Mouse (Mus musculus) T-helper 17 cell (primary cell): ENCODE data around the gene Chil3.
"Not testable (repeated sequence)": the region's sequence is repeated elsewhere in the genome, so short reads cannot be mapped to it uniquely, and the experiment has no call there.

Experiments
- in situ Hi-C, 2 experiments: fragments of 300-600 bp; cut with MboI, MseI; formaldehyde crosslinking; loops; 1 replicate in 1 of 2; 2 replicates in 1 of 2; pipeline ENCODE4 v1.15.1; 2025; ENCODE audit warnings: high pct_unique_total_duplicates in 2 of 2

Gene Chil3

GRCm38 (mm10) chr3:106167464-106167863, at the start of gene Chil3:
Chil3 (minus strand) TSS chr3:106167564.
- in situ Hi-C loops: loop anchor here in 1 of 2 experiments (5.0 kb wide), 1 partner anchor 50 kb away; the partner anchor contains the start of gene Chil4

- in situ Hi-C loops: not testable (repeated sequence)
These were observed 30.7 kb upstream of the Chil3 start for GRCm38 (mm10) chr3:106198030-106198429.

GRCm38 (mm10) chr3:106197246-106197645, 29.9 kb upstream of the Chil3 start:
- in situ Hi-C loops: not testable (repeated sequence)

- in situ Hi-C loops: no loop called here
These were observed 28.9 kb upstream of the Chil3 start for GRCm38 (mm10) chr3:106196276-106196675.

- in situ Hi-C loops: no loop called here
These were observed 28.1 kb upstream of the Chil3 start for GRCm38 (mm10) chr3:106195486-106195885.

GRCm38 (mm10) chr3:106187991-106188390, 20.6 kb upstream of the Chil3 start:
- in situ Hi-C loops: loop anchor here in 1 of 2 experiments (10.0 kb wide), 1 partner anchor 1697 kb away; no protein-coding TSS in a partner anchor

GRCm38 (mm10) chr3:106177509-106178189, 10.3 kb upstream of the Chil3 start:
- in situ Hi-C loops: no loop called here

- in situ Hi-C loops: not testable (repeated sequence)
These were observed 7.6 kb upstream of the Chil3 start for GRCm38 (mm10) chr3:106174971-106175370.

GRCm38 (mm10) chr3:106172506-106172905, 5.1 kb upstream of the Chil3 start:
- in situ Hi-C loops: not testable (repeated sequence)

- in situ Hi-C loops: no loop called here
These were observed 3.9 kb upstream of the Chil3 start for GRCm38 (mm10) chr3:106171135-106171731.

- in situ Hi-C loops: no loop called here
These were observed 3.2 kb upstream of the Chil3 start for GRCm38 (mm10) chr3:106170522-106171053.

- in situ Hi-C loops: loop anchor here in 1 of 2 experiments (10.0 kb wide), 1 partner anchor 760 kb away; no protein-coding TSS in a partner anchor
These were observed 13.0 kb downstream of the Chil3 start for GRCm38 (mm10) chr3:106154413-106154812.

- in situ Hi-C loops: no loop called here
These were observed 23.3 kb downstream of the Chil3 start for GRCm38 (mm10) chr3:106144081-106144480.

GRCm38 (mm10) chr3:106131690-106132089, 35.7 kb downstream of the Chil3 start:
- in situ Hi-C loops: no loop called here

- in situ Hi-C loops: loop anchor here in 1 of 2 experiments (5.0 kb wide), 1 partner anchor 178 kb away; no protein-coding TSS in a partner anchor
These were observed 38.4 kb downstream of the Chil3 start for GRCm38 (mm10) chr3:106128807-106129493.

GRCm38 (mm10) chr3:106126999-106127398, 40.4 kb downstream of the Chil3 start:
- in situ Hi-C loops: loop anchor here in 1 of 2 experiments (5.0 kb wide), 1 partner anchor 180 kb away; no protein-coding TSS in a partner anchor

- in situ Hi-C loops: loop anchor here in 1 of 2 experiments (5.0 kb wide), 1 partner anchor 49 kb away; no protein-coding TSS in a partner anchor
These were observed 54.4 kb downstream of the Chil3 start, which contains the start of gene Chia1 for GRCm38 (mm10) chr3:106112929-106113328. Chia1 (plus strand) TSS chr3:106113229.
